Mouse (Mus musculus): ENCODE measurements around the gene Rpl18a.
A peak's percentile ranks its signal among the peaks of the same experiment; 100 is the strongest.

Rpl18a gene

GRCm38 (mm10) chr8:70856541-70857197 lies 40.5 kb downstream of the Rpl18a start:
- no peak for DNase-seq (ENCODE audit: low read depth, low spot score)

GRCm38 (mm10) chr8:70856028-70856427 lies 41.2 kb downstream of the Rpl18a start:
- no peak for DNase-seq (ENCODE audit: low read depth, low spot score)

DNA sequence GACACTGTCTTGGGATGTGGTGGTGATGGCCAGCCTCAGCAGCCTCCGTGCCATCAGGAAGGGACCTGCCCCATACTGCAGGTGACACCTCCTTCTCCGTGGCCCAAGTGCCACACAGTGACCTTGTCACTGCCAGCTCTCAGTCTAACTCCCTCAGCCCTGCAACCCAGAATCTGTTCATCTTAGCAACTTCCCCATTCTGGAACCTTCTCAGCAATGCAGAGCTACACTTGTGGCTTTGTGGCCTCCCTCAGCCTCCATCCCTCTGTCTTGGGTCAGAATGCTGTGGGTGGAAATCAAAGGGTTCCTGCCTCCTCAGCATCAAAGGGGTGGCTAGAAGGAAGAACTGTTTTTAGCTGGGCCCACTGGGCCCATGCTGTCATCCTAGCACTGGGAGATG lies 43.3 kb downstream of the Rpl18a start:
- DNase-seq (ENCODE audit: low read depth, low spot score): no peak

GRCm38 (mm10) chr8:70852595-70853231 lies 44.5 kb downstream of the Rpl18a start:
- DNase-seq (ENCODE audit: low read depth, low spot score): no peak

- DNase-seq (ENCODE audit: low read depth, low spot score): no peak
Observed at GRCm38 (mm10) chr8:70851837-70852236, 45.4 kb downstream of the Rpl18a start.

- DNase-seq (ENCODE audit: low read depth, low spot score): no peak
Observed at GRCm38 (mm10) chr8:70850947-70851346, 46.3 kb downstream of the Rpl18a start.

- DNase-seq (ENCODE audit: low read depth, low spot score): peak; percentile 61
Observed at GRCm38 (mm10) chr8:70850132-70850845, 46.9 kb downstream of the Rpl18a start.

- DNase-seq (ENCODE audit: low read depth, low spot score): no peak
Observed at GRCm38 (mm10) chr8:70849333-70849990, 47.8 kb downstream of the Rpl18a start.

GRCm38 (mm10) chr8:70846371-70847154 lies 50.6 kb downstream of the Rpl18a start:
- no peak for DNase-seq (ENCODE audit: low read depth, low spot score)

DNA sequence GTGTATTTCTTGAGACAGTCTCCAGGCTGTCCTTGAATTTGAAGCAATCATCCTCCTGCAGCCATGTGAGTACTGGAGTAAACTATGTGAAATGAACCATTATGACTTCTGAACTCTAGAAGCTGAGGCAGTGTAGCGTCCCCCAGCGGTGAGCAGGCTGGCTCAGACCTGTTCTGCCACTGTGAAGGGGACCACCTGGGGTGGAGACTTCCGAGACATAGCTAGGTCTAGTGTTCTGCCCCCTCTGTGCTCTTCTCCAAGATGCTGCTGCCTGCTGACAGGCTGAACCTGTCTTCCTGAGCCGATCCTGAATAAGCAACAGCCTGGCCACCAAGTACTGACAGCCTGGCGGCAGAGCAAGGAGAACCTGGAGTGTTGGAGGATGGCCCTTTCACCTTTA lies 52.1 kb downstream of the Rpl18a start:
- peak; percentile 84 for DNase-seq (ENCODE audit: low read depth, low spot score)

Data from ES-CJ7 (cell line).